Mouse (Mus musculus) neural tube, embryonic 10.5 days (tissue): ENCODE results near the gene Cdh18.
"Not testable (repeated sequence)": the region's sequence is repeated elsewhere in the genome, so short reads cannot be mapped to it uniquely, and the experiment has no call there.

ENCODE experiments used
- DNase-seq: peaks from one replicate; pipeline ENCODE4 v3.0.0-alpha.2; 2017; ENCODE audit warnings: low spot score; ENCODE audit errors: extremely low spot score

Cdh18 gene

DNA sequence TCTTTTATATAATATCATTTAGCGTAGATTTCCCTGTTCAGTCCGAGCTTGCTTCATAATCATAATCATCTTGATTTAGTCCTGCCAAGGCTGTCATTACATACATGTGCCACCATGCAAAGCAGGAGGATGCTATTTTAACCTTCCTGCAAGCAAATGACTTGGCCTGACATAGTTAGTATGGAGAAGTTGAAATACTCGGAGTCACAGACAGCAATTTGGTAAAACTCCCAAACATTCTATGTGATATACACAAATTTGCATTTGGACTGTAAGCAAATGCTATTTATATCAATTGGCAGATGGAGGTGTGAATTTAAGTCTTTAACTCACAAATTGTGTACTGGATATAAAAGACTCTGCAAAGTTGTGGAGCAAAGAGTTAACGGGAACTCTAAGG is 616.0 kb downstream of the Cdh18 start:
- no peak for DNase-seq

DNA sequence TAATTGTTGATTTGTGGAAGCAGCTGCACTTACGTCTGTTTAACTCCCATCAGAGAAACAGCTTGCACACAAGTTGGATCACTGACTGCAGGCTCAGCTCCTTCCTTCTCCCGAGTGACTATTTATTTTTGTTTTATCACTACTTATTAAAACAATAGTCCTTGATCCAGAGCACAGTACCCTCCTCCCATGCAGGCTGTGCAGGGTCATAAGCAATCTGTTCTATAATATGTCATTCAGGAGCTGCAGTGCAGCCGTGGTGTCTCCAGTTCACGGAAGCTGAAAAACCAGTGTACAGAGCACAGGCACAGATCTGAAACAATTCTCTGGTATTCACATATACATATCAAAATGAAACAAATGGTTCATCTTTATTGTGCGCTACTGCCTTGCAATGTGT is 625.8 kb downstream of the Cdh18 start:
- DNase-seq, result no peak

DNA sequence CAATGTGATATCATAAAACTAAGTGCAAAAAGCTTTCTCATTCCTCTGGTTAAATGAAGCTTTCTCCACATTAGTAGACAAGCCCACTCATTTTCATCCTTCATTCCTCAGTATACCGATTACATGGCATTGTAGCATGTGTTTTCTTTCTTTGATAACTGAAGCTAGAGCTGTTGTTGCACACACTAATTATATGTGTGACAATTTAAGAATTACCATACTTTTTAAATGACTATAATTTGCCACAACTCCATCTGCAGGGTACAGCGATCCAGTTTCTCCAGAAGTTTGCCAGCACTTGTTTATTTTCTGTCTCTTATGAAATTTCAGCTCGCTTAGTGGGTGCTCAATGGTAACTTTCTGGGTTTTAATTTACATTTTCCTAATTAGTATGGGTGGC is 663.2 kb downstream of the Cdh18 start:
- no peak for DNase-seq

GRCm38 (mm10) chr15:23230616-23231015 is 681.8 kb downstream of the Cdh18 start:
- no peak for DNase-seq

DNA sequence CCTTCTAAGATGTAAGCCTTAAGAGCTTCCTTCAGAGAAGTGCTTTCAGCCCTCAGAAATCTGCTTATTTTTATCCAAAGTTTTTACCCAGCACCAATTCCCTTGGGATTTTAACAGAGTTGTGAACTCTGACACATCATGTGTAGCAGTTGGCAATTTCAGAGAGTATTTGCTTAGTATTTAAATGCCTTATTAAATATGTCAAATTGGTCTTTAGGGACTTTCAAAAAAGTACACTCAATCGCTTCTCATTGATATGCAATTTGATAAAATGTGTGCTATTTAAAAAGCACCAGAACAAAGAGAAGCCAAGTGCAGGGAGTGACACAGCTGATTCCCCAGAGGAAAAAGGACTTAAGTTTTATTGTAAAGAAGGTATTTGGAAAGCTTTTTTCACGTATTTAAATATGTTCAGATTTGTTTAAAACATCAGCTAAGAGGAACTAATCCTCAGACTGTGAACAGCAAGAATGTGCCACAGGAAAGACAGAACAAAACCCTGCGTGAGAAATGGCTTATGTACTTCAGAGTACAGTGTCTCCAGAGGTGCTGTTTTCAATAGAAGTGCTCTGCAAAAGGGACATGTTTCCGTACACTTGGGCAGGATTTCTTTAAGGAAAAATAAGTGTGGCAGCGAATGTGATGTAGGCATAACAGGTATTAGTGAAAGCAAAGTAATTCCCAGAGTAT is 709.1 kb downstream of the Cdh18 start:
- no peak for DNase-seq

- no peak for DNase-seq
Measured at GRCm38 (mm10) chr15:23278421-23278820, 729.6 kb downstream of the Cdh18 start.

GRCm38 (mm10) chr15:23305018-23305417 is 756.2 kb downstream of the Cdh18 start:
- DNase-seq, result no peak

DNA sequence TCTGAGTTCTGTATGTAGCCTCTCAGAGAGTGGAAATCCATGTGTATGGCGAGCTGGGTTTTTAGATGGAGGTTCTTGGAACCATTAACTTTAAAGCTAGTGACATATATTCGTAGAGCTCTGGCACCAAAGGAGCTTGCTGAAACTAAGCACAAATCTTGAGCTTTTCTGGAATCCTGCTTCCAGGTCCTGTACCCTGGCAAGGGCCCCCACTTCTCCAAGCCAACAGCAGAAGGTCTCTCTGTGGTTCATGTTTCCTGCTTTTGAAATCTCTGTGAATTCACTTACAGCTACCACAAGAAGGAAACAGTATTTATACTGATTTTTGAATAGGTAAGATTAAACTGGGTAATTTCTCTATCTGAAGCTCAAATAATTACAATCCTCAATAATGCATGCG is 767.9 kb downstream of the Cdh18 start:
- DNase-seq, result no peak

DNA sequence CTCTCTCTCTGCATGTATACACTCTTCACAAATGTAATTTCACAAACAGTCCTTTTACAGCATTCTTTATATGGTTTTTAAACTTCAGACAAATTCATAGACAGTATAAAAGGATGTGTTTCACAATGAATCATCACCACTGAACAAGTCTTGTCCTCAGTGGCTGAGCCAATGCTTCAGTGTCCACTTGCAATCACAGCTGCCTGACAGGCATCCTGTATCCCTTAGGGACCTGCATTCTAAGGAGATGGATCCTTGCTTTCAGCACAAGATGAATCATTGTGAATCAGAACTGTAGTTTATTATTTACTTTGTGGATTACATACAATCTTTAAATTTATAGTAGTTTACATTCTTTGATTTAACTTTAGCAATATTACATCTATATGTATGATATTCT is 768.6 kb downstream of the Cdh18 start:
- DNase-seq, result no peak

GRCm38 (mm10) chr15:23340338-23340737 is 791.5 kb downstream of the Cdh18 start:
- DNase-seq, result not testable (repeated sequence)

- no peak for DNase-seq
Measured at GRCm38 (mm10) chr15:23351078-23351477, 802.3 kb downstream of the Cdh18 start.

DNA sequence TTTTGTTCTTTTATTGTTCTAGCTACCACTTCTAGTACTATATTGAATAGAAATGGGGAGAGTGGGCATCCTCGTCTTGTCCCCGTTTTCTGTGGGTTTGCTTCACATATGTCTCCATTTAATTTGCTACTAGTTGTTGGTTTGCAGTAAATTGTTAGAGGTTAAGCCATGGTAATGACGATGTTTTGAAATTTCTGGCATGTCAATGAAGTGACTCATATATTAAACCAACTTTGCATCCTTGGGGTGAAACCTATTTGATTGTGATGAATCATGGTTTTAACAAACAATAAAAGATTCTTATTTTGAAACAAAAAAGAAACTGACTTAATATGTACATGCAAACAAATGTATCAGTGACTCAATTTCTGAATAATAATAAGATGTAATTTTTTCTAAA is 817.5 kb downstream of the Cdh18 start:
- DNase-seq, result no peak

DNA sequence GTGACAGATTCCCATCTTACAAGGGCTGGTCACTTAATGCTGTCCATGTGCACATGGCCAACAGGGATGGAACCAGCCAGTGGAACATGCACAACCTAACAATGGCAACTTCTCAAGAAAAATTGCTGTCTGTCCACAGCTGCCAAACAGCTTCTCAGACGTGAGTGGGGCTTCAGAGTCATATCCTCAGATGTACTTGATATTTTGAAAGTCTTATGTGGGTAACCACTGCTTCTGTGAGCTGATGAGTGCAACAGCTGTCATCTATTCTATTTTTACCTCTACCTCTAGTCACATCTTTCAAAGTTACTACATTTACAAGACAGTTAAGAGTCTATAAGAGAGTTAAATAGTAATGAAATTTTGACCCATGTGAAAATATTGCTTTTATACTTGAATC is 818.9 kb downstream of the Cdh18 start:
- no peak for DNase-seq

GRCm38 (mm10) chr15:23378016-23378750 is 829.4 kb downstream of the Cdh18 start:
- no peak for DNase-seq

- no peak for DNase-seq
Measured at GRCm38 (mm10) chr15:23385816-23386215, 837.0 kb downstream of the Cdh18 start.

GRCm38 (mm10) chr15:23396646-23397045 is 847.8 kb downstream of the Cdh18 start:
- DNase-seq, result no peak

DNA sequence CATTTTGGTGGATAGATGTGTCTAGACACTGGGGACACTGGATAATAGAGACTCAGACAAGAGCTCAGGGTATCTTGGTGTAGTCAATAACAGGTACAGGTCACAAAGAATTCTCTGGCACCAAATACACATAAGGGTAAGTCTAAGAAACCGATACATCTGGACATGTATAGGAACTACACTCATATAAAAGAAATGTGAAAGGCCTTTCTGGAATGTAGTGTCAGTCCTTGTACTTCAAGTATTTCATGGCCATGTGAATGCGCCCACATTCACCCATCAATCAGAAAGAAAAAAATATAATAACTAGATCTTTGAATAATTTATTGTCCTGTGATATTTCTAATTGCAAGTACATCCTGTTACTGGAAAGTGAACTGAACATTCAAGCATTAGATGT is 855.0 kb downstream of the Cdh18 start:
- DNase-seq, result no peak

- DNase-seq, result no peak
Measured at GRCm38 (mm10) chr15:23408256-23408655, 859.4 kb downstream of the Cdh18 start.

GRCm38 (mm10) chr15:23416450-23417080 is 867.7 kb downstream of the Cdh18 start:
- no peak for DNase-seq

DNA sequence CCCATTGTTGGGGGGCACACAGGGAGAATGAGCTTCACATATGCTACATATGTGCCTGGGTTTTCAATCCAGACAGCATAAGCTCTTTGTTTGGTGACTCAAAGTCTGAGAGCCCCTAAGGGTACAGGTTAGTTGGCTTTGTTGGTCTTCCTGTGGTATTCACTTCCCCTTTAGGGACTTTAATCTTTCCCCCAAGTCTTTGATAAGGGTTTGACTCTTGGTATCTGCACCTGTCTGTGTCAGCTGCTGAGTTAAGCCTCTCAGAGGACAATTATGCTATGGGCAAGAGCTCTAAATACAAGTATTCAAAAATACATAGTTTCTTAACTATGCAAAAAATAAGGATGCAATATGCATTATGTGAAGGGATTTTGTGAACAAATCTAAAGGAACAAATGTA is 869.3 kb downstream of the Cdh18 start:
- DNase-seq, result no peak

- no peak for DNase-seq
Measured at GRCm38 (mm10) chr15:23420010-23420409, 871.2 kb downstream of the Cdh18 start.

DNA sequence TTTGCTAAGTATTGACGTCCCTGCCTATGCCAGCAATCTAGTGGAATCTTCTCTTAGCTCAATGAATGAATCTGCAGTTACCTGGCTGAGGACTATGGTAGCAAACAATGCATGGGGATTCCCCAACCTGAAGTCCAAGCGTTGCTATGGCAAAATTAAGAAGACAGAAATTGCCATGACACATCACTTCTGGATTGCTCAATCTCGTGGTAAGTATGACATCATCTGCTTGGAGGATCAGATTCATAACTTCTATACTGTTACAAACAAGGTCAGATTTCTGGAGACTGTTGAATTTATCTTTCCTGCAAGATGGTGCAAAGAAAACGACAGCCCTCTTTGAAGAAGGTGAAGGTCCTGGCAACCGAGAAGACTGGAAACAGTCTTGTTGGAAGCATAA is 881.2 kb downstream of the Cdh18 start:
- DNase-seq, result no peak

DNA sequence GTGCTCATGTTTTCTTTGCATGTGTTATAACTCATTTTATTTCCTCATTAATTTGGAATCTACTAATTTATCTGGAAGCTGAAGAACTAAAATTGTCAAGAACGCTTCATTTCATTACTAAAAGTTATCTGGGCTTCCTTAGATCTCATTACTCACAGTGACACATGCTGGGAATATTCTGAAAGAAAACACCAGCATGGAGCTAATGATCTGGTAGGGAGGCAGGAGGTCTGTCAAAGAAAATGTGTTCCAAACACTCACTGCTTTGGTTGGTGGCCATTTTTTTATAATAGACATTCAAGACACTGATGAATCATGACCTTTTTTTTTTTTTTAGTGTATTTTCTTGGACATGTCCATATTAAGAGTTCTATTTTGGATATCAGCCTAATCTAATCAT is 899.7 kb downstream of the Cdh18 start:
- DNase-seq, result no peak
